In genomic region chr6:125142436-125142835, GRCm38 (mm10) we compare ENCODE assay signal across 20 mouse cellular contexts.
"Had no signal": no experiment of that assay in that cellular context is flagged by ENCODE, and none has a peak within 500 bp of the region (broad histone marks: within the 10 kb centered on the region; RNA-seq: fewer than 3 reads in every experiment).

No protein-coding gene starts in this region.

- DNase-seq: liver, postnatal 0 days; lung, adult 2 months; lung, postnatal 14 days; lung, postnatal 36 days; retina, postnatal 1 day; right cerebral cortex, adult 18-20 months; right cerebral cortex, postnatal 25 days; right cerebral cortex, postnatal 4 days; spleen, adult 18-20 months; thymus, adult 18-20 months; thymus, postnatal 14 days; thymus, postnatal 36 days had no signal

- H3K27ac ChIP-seq: lung, embryonic 15.5 days; macrophage; midbrain, embryonic 13.5 days; midbrain, embryonic 15.5 days; neural tube, embryonic 13.5 days; neural tube, embryonic 15.5 days had no signal

- H3K4me3 ChIP-seq: lung, embryonic 15.5 days; megakaryocyte, embryonic 14.5 days; midbrain, embryonic 13.5 days; midbrain, embryonic 15.5 days; myocyte; neural tube, embryonic 13.5 days; neural tube, embryonic 15.5 days had no signal
